Mouse (Mus musculus) urinary bladder, postnatal 25 days (tissue): ENCODE data around the gene Gm49373.

Experiments used
- DNase-seq: peaks from one replicate; pipeline ENCODE4 v3.0.0; 2022; ENCODE audit warnings: low spot score

Gm49373 gene

DNA sequence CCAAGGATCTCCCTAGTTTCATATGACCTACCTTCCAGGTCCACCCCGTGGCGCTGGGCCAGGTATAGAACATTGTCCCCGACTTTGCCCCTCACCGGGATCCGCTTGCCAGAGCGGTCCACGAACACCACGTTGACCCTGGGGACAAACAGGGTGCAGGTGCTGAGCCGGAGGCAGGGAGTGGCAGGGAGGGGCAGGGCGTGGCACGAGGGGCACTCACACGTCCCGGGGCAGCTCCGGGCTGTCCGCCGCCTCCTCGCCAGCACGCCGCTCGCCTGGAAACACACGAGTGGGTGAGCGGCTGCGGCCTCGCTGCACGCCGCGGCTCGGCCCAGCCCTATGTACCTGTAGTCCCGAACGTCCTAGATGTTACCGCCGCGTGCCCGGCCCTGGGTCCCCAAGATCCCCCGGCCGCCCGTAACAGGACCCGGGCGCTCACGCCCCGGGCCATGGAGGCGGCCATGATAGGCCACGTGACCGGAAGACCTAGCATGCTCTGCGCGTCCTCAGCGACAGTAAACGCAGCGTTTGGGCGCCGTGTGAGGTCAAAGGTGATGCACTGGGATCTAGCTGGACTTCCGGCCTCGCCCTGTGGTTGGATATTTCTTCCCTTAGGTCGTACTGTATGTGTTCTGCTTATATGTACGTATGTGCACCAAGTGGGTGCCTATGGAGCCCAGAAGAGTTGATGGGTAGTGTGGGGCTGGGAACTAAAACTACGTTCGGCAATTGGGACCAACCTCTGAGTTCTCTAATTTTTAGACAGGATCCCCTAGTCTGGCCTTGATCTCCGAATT, at the start of gene Gm49373, which contains the start of gene Fdx1l:
Gm49373 (minus strand) TSS at position 53 of the 797 bp plus-strand sequence.
Fdx1l (minus strand) TSS at position 571 of the 797 bp plus-strand sequence.
- DNase-seq = peak; percentile 86

- DNase-seq = no peak
Observed at GRCm38 (mm10) chr9:21121483-21121882, 48.6 kb upstream of the Gm49373 start.

DNA sequence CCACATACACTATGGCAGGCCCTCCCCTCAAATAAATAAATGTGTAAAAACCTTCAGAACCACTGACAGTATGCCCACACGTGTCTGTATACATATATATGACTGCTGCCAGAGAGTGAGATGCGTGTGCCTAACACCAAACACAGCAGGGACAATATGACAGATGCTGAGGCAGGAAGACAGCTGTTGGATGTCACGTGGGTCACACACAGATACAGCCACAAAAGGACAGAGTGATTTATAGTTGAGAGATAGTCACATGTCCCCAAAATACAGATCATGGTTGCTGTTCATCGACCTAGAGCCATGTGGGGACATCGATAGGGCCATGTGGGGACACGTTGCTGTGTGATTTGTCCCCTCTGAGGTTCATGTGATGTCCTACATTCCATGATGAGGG, 44.2 kb upstream of the Gm49373 start:
- DNase-seq = no peak

DNA sequence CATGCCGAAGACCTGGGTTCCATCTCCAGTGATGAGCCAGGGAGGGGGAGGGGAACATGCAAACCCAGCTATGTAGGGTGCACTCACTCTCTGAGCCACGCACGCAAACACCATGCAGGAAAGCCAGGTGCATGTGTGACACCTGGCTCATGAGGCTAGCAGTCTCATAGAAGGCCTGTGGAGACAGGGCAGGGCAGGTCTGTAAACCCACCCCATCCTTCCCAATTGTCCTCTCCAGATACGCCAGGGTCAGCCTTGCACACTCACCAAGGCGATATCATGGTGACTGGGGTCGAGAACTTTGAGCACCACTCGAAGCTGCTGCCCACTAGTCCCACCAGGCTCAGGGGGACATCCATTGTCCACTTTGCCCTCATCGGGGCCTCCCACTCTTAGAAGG, 42.2 kb upstream of the Gm49373 start:
- DNase-seq = no peak

DNA sequence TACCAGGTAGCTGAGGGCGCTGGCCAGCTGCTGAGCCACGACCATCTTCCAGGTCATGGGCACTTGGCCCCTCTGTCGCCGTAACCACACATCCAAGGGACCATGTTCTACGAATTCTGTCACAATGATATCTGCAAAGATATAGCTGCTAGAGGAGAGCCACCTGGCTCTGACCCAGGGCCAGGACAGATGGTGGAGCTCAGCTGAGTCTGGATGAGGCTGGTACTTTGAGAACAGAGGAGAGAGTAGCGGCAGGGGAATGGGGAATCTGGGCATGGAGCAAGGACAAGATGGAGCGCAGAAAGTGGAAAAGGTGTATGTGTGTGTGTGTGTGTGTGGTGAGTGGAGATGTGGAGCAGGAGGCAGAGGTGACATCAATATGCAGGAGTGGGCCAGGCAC, 41.3 kb upstream of the Gm49373 start:
- DNase-seq = no peak

DNA sequence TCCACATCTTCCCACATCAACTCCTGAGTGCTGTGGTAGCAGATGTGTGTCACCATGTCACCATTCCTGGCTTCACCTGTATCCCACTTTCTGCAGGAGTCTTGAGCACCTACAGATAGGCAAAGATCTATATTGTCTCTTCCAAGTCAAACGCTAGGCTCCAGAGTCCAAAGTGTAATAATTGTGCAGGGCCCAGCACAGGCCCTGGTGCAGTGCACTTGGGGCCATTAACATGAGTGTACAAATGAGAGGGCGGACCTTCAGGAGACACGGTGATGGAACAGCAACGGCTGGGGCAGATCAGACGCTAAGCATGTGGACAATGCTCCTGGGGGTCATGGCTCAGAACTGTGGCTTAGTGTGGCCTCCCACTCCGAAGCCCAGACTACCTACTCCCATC, 40.9 kb upstream of the Gm49373 start:
- DNase-seq = no peak

- no peak for DNase-seq
Observed at GRCm38 (mm10) chr9:21107607-21108237, 34.8 kb upstream of the Gm49373 start.

DNA sequence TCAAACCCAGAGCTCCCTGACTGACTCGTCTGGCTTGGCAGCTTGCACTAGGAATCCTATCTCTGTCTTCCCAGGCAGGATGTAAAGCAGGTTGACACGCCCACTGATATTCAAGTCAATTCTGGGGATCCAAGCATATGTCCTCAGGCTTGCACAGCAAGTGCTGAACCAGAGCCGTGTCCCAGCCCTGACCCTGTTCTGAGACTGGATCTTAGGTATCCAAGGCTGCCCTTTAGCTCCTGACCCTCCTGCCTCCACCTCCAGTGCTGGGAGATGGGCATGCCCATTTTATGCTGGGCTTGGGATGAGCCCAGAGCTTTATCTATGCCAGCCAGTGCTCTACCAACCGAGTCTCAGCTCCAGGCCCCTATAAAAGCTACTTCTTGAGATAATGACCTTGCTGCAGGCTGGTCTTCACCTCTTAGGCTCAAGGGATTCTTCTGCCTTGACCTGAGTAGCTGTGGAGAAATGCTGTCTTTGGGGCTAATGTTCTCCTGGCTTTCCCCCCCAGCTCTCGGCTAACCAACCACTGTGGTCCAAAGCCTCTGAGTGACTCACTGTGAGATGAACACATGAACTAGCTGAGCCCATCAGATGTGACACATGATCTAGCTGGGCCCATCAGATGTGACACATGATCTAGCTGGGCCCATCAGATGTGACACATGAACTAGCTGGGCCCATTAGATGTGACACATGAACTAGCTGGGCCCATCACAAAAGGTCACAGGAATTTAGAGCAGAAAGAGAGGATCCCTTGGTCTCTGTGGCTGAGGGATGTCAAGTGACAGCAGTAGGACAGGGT, 33.1 kb upstream of the Gm49373 start:
- no peak for DNase-seq

DNA sequence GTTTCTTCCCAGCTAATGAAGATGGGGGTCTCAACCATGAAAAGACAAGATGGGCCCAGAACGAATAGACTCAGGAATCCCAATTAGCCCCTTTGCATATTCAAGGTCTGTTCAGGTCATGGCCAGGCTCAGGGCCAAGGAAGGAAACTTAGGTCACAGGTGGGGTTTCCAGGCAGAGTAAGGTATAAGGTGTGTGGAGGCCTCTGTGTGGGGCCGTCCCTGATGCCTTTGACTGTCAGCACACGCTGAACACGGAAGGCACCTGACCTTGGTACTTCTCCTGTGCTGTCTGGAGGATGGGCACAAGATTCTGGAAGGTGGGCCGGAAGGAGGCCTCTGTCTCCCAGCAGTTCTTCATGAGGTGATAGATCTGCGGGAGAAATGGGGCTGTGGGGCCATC, 31.9 kb upstream of the Gm49373 start:
- DNase-seq = no peak

- DNase-seq = no peak
Observed at GRCm38 (mm10) chr9:21102076-21102475, 29.2 kb upstream of the Gm49373 start.

GRCm38 (mm10) chr9:21100447-21101161, 27.7 kb upstream of the Gm49373 start:
- DNase-seq = no peak

- no peak for DNase-seq
Observed at GRCm38 (mm10) chr9:21097793-21098192, 24.9 kb upstream of the Gm49373 start.

DNA sequence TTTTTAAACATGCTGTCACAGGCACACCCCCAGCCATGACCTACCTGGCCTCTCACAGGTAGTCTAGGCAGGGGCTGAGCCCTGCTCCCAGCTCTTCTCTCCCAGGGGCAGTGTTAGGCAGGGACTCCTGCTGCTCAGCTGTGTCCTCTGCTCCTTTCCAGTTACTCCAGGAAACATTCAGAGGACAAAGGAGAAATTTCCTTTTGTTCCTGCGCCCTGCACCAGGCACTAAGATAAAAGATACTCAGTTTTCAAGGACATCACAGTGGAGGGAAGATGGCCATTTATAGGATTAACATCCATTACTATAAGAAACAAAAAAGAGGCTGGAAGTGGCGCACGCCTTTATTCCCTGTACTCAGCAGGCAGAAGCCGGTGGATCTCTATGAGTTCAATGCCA, 23.1 kb upstream of the Gm49373 start:
- no peak for DNase-seq

DNA sequence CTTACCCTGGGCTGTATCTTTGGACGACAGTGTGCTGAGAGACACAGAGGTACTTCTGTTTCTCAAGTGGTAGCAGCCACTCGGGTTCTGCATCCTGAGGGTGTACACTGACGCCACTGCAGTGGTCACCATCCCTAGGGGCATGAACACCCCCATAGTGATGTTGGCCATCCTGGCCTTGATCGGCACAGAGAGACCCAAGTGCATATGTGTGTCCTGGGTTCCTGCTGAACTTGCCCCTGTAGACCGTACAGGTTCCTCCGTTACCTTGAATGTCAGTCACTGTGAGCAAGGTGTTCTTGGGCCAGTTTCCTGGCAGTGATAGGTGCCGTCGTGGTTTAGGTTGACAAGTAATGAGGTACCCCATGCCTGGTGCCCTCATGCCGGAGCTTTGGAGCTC, 20.5 kb upstream of the Gm49373 start:
- DNase-seq = no peak

DNA sequence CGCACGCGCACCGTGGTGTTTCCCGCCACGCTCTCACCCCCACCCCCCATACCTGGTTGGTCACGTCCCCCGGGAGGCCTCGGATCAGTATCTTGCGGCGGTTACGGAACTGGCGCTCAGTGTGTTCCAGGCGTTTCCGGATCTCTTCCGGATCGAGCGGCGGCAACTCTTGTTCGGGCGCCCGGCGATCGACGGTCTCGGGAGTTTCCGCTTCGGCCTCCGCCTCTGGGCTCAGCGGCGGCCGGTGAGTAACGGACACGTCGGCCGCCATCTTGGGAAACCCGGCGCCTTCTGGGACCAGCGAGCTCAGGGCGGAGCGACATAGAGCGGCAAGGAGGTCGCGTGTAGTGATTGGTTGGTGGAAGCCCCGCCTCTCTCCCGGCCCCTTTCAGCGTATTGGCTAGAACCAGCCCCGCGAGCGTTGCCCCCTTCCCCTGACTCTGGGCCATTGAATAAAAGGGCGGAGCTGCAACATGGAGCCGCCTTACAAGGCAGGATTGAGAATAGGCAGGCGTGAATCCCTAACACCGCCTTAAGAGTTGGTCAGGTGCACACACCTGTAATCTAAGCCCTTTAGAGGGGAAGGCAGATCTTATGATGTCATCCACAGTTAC, 18.9 kb upstream of the Gm49373 start, which contains the start of the genes Gm38431 and Raver1:
Gm38431 (minus strand) TSS at position 291 of the 614 bp plus-strand sequence.
Raver1 (minus strand) TSS at position 302 of the 614 bp plus-strand sequence.
- peak; percentile 92 for DNase-seq

DNA sequence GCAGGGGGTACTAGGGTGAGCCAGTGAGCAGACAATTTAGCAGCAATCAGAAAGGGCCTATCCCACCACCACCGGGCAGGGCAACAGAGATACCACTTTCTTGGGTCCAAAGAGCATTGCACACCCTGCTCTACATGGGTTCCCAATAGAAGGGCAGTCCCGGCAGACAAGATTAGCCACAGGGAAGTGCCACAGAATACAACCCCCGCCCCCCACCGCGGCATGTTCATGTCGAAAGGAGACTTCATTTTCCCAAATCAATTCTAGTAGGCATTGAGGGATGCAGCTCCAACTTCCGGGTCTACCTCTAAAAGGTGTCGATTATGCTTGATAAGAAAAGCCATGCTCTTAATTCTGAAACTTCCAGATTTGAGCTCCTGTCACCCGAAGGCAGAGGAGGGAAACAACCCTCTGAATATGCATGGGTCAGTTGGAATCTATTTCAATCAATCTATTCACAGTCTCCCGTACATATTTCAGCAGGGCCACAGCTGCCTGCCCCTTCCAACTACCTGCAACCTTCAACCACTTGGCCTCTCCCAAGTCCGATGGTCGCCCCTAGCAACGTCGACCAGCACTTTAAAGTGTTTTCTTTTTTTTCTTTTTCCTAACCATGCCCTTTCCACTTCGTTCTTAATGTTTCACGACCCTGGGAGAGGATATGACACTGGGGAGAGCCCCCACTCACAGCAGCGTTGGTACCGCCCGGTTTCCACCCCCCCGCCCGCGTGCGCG, 18.2 kb upstream of the Gm49373 start:
- DNase-seq = no peak

- no peak for DNase-seq
Observed at GRCm38 (mm10) chr9:21090537-21090936, 17.6 kb upstream of the Gm49373 start.

GRCm38 (mm10) chr9:21083324-21083723, 10.4 kb upstream of the Gm49373 start:
- no peak for DNase-seq

- no peak for DNase-seq
Observed at GRCm38 (mm10) chr9:21081127-21081526, 8.2 kb upstream of the Gm49373 start.

DNA sequence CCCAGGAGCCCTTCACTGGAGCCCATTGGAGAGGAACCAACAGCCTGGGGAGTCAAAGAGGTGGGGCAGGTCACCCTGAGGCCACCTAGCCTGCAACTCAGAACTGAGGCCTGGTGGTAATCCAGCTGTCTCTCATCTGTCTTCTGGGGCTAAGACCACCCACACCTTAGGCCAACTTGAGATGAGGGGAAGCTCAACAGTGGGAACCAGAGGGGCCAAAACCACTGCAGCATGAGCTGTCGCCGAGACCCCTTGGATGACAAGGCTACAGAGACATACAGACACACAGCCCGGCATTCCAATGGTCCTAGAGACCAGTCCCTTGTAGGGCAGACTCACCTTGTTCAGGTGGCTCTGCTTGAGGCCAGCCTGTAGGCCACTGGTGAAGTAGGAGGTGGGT, 2.7 kb upstream of the Gm49373 start:
- no peak for DNase-seq

DNA sequence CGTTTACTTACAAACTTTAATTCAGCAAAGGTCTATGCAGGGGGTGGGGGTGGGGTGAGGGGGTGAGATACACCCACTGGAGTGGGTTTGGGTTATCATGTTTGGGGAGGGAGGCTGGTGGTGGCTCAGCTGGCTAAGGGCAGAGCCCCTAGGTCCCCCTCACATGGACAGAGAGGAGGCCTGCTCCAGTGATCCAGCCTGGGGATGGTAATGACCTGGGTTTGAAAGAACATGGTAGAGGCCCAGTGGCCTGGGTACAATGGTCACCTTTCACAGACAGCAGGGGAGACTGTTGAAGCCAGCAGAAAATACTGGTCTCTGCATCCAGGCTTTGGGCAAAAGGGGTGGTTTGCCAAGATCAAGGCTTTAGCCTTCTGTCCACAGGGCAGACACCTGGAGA, 1.3 kb upstream of the Gm49373 start:
- DNase-seq = no peak
